Mouse (Mus musculus) forebrain, embryonic 13.5 days (tissue): Measurements from ENCODE around the gene Gpr55. TPM values are rescaled to one million over a fixed set of nuclear protein-coding genes. Genes with fewer than 3 reads are reported as not detected.

ENCODE experiments used
- ATAC-seq: fragments of 200-750 bp; cut with Nextera tagmentation; 2 replicates; pipeline ENCODE4 v1.8.0; 2017
- H3K27ac ChIP-seq: fragments of 300-500 bp; sonication (generic); 2 replicates; pipeline ENCODE4 v1.5.1; 2015; ENCODE audit warnings: inconsistent platforms, mild to moderate bottlenecking, moderate library complexity
- H3K27me3 ChIP-seq: fragments of 300-500 bp; sonication (generic); 2 replicates; pipeline ENCODE4 v1.6.1; 2015; ENCODE audit warnings: mild to moderate bottlenecking, inconsistent platforms
- H3K36me3 ChIP-seq: fragments of 300-500 bp; sonication (generic); 2 replicates; pipeline ENCODE4 v1.6.1; 2015; ENCODE audit warnings: mild to moderate bottlenecking, inconsistent platforms; ENCODE audit not compliant: poor library complexity, severe bottlenecking
- H3K4me1 ChIP-seq: fragments of 300-500 bp; sonication (generic); 2 replicates; pipeline ENCODE4 v1.6.1; 2015; ENCODE audit warnings: inconsistent platforms
- H3K4me2 ChIP-seq: fragments of 300-500 bp; sonication (generic); 2 replicates; pipeline ENCODE4 v1.6.1; 2015; ENCODE audit warnings: inconsistent platforms, mild to moderate bottlenecking, moderate library complexity
- H3K4me3 ChIP-seq: fragments of 300-500 bp; sonication (generic); 2 replicates; pipeline ENCODE4 v1.5.1; 2015; ENCODE audit warnings: mild to moderate bottlenecking, inconsistent platforms
- H3K9ac ChIP-seq: fragments of 300-500 bp; sonication (generic); 2 replicates; pipeline ENCODE4 v1.6.1; 2015; ENCODE audit warnings: mild to moderate bottlenecking, inconsistent platforms
- H3K9me3 ChIP-seq: fragments of 300-500 bp; sonication (generic); replicated peaks from 2 replicates; pipeline ENCODE4 v1.6.1; 2016; ENCODE audit warnings: inconsistent platforms
- WGBS: fragments of 180-500 bp; shearing (Covaris S2); methylation state at CpG from one replicate; pipeline ENCODE4 v1.1.7; 2015; 5-methylcytosine and 5-hydroxymethylcytosine counted together
- polyA plus RNA-seq: library from polyadenylated mRNA; unstranded; fragments of >200 nt; fragmentation: Nextera tagmentation; extraction: Ambion mirVana; gene quantifications from 2 replicates; pipeline ENCODE4 v1.2.1, GENCODE M21; 2015

The Gpr55 gene
- polyA plus RNA-seq, 1 experiment from 2014 or later: not detected

- Histone ChIP-seq H3K9ac (peak overlapping the region; percentile 77), H3K4me3 (peak overlapping the region; percentile 70), H3K27ac (peak overlapping the region; percentile 77), H3K27me3 (no peaks in the 10 kb centered on the region), H3K4me2 (peak overlapping the region; percentile 89), H3K4me1 (peaks cover 54% of the 10 kb centered on the region), H3K9me3 (no peaks in the 10 kb centered on the region), H3K36me3 (no peaks in the 10 kb centered on the region)
- peak; percentile 48 for ATAC-seq
- WGBS: 1% methylated on average over 29 of the region's 30 CpGs
Observed at GRCm38 (mm10) chr1:85894748-85895360, 66.0 kb downstream of the Gpr55 start.

- Histone ChIP-seq H3K9me3 (no peaks in the 10 kb centered on the region), H3K36me3 (no peaks in the 10 kb centered on the region), H3K27me3 (no peaks in the 10 kb centered on the region), H3K27ac (peak within 1 kb of the TSS; percentile 77), H3K9ac (peak within 1 kb of the TSS; percentile 77), H3K4me1 (peaks cover 49% of the 10 kb centered on the region), H3K4me3 (peak within 1 kb of the TSS; percentile 70), H3K4me2 (peak within 1 kb of the TSS; percentile 89)
- peak; percentile 90 for ATAC-seq
- 1% methylated on average over 35 of the region's 35 CpGs for WGBS
Observed at GRCm38 (mm10) chr1:85894231-85894747, 66.5 kb downstream of the Gpr55 start, which contains the start of gene Itm2c. TSS of gene Itm2c (plus strand) at chr1:85894281.

Other genes with a start within 250 kb of the Gpr55 start
- gene A630001G21Rik, start 182.4 kb downstream of the Gpr55 start, polyA plus RNA-seq: 0.52 and 0.62 TPM in 2 replicates
- gene Cab39, start 167.6 kb downstream of the Gpr55 start, polyA plus RNA-seq: 44.9 and 46.2 TPM in 2 replicates
- gene Itm2c, start 66.7 kb downstream of the Gpr55 start, polyA plus RNA-seq: 124 and 129 TPM in 2 replicates
- gene 4933407L21Rik, start 32.5 kb downstream of the Gpr55 start, polyA plus RNA-seq: 3.7 and 5.2 TPM in 2 replicates
- gene Spata3, start 55.8 kb upstream of the Gpr55 start, polyA plus RNA-seq: 0.19 TPM in 1 of 2 replicates, not detected in the other
- 4.1 and 4.8 TPM in 2 replicates for gene 2810459M11Rik, start 84.9 kb upstream of the Gpr55 start, polyA plus RNA-seq
- 182 and 199 TPM in 2 replicates for gene Psmd1, start 103.4 kb upstream of the Gpr55 start, polyA plus RNA-seq
- gene Htr2b, start 151.0 kb upstream of the Gpr55 start, polyA plus RNA-seq: 0.09 and 0.33 TPM in 2 replicates
- gene Gm21972, start 172.6 kb upstream of the Gpr55 start, polyA plus RNA-seq: 0.79 TPM in 1 of 2 replicates, not detected in the other
- 30.2 and 33.6 TPM in 2 replicates for gene Armc9, start 193.8 kb upstream of the Gpr55 start, polyA plus RNA-seq